Mouse (Mus musculus): ENCODE data around the gene Rin1.
"Not testable (repeated sequence)": the region's sequence is repeated elsewhere in the genome, so short reads cannot be mapped to it uniquely, and the experiment has no call there.

The Rin1 gene

GRCm38 (mm10) chr19:5050047-5050905 is at the start of gene Rin1:
Gene Rin1 (plus strand): TSS chr19:5050481.
- DNase-seq (ENCODE audit: low spot score in 2 of 2) = peak in 1 of 2 experiments; percentile 51

- peak; percentile 90 to 95 for DNase-seq (ENCODE audit: low spot score in 2 of 2)
Observed at GRCm38 (mm10) chr19:5001666-5002406, 48.4 kb upstream of the Rin1 start.

GRCm38 (mm10) chr19:5003644-5004043 is 46.6 kb upstream of the Rin1 start:
- not testable (repeated sequence) for DNase-seq (ENCODE audit: low spot score in 2 of 2)

- no peak for DNase-seq (ENCODE audit: low spot score in 2 of 2)
Observed at GRCm38 (mm10) chr19:5004925-5005324, 45.4 kb upstream of the Rin1 start.

GRCm38 (mm10) chr19:5013138-5013537 is 37.1 kb upstream of the Rin1 start:
- DNase-seq (ENCODE audit: low spot score in 2 of 2) = no peak

GRCm38 (mm10) chr19:5014961-5015398 is 35.3 kb upstream of the Rin1 start:
- DNase-seq (ENCODE audit: low spot score in 2 of 2) = no peak

- DNase-seq (ENCODE audit: low spot score in 2 of 2) = no peak
Observed at GRCm38 (mm10) chr19:5016221-5016742, 34.0 kb upstream of the Rin1 start.

- DNase-seq (ENCODE audit: low spot score in 2 of 2) = peak in 1 of 2 experiments; percentile 54
Observed at GRCm38 (mm10) chr19:5016782-5017181, 33.5 kb upstream of the Rin1 start.

- no peak for DNase-seq (ENCODE audit: low spot score in 2 of 2)
Observed at GRCm38 (mm10) chr19:5017611-5018010, 32.7 kb upstream of the Rin1 start.

GRCm38 (mm10) chr19:5018191-5018590 is 32.1 kb upstream of the Rin1 start:
- no peak for DNase-seq (ENCODE audit: low spot score in 2 of 2)

- no peak for DNase-seq (ENCODE audit: low spot score in 2 of 2)
Observed at GRCm38 (mm10) chr19:5021416-5021815, 28.9 kb upstream of the Rin1 start.

- peak; percentile 82 to 84 for DNase-seq (ENCODE audit: low spot score in 2 of 2)
Observed at GRCm38 (mm10) chr19:5023621-5024479, 26.4 kb upstream of the Rin1 start, which contains the start of gene Slc29a2. Gene Slc29a2 (plus strand): TSS chr19:5023860.

GRCm38 (mm10) chr19:5026111-5026510 is 24.2 kb upstream of the Rin1 start:
- DNase-seq (ENCODE audit: low spot score in 2 of 2) = no peak

GRCm38 (mm10) chr19:5032686-5033085 is 17.6 kb upstream of the Rin1 start:
- DNase-seq (ENCODE audit: low spot score in 2 of 2) = no peak

- no peak for DNase-seq (ENCODE audit: low spot score in 2 of 2)
Observed at GRCm38 (mm10) chr19:5036577-5036976, 13.7 kb upstream of the Rin1 start.

GRCm38 (mm10) chr19:5037678-5038571 is 12.4 kb upstream of the Rin1 start:
- peak; percentile 75 to 85 for DNase-seq (ENCODE audit: low spot score in 2 of 2)

- peak; percentile 82 to 87 for DNase-seq (ENCODE audit: low spot score in 2 of 2)
Observed at GRCm38 (mm10) chr19:5038709-5039156, 11.5 kb upstream of the Rin1 start, which contains the start of the genes B4gat1 and AC124502.3. Gene B4gat1 (plus strand): TSS chr19:5038826. Gene AC124502.3 (plus strand): TSS chr19:5038891.

GRCm38 (mm10) chr19:5039301-5040114 is 10.8 kb upstream of the Rin1 start:
- DNase-seq (ENCODE audit: low spot score in 2 of 2) = no peak

- DNase-seq (ENCODE audit: low spot score in 2 of 2) = peak; percentile 83 to 85
Observed at GRCm38 (mm10) chr19:5040862-5041523, 9.3 kb upstream of the Rin1 start, which contains the start of gene Brms1. Gene Brms1 (plus strand): TSS chr19:5041354.
